Mouse (Mus musculus) olfactory bulb, adult 2 months (tissue): ENCODE results near the gene Tomm34.
"Not testable (repeated sequence)": the region's sequence is repeated elsewhere in the genome, so short reads cannot be mapped to it uniquely, and the experiment has no call there.

Source experiments
- CTCF ChIP-seq: fragments of 200-500 bp; IDR thresholded peaks from 2 replicates; pipeline ENCODE4 v1.5.1; 2012; ENCODE audit warnings: low read depth, mild to moderate bottlenecking, low read length, moderate library complexity; ENCODE audit not compliant: insufficient read depth
- POLR2A ChIP-seq: fragments of 200-500 bp; IDR thresholded peaks from 2 replicates; pipeline ENCODE4 v1.6.1; 2012; ENCODE audit warnings: mild to moderate bottlenecking, low read depth, low read length, moderate library complexity; ENCODE audit not compliant: insufficient read depth

DNA sequence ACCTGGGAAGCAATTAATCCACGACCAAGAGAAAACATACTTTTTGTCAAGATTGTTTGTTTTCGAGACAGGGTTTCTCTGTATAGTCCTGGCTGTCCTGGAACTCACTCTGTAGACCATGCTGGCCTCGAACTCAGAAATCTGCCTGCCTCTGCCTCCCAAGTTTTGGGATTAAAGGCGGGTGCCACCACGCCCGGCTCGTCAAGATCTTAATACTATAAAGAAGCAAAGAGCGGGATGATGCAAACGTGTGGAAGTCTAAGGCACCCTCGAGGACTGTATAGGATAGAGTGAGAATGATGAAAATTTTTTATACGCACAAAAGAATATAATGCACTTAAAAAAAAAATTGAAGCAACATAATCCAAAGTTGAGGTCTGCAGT, 460 bp upstream of the Tomm34 start:
- TF ChIP-seq CTCF, POLR2A: not testable (repeated sequence)
